Mouse (Mus musculus): ENCODE measurements at regions not wholly inside any gene's neighbourhood (a gene's known extent, or its start where the extent isn't known, plus 50 kb on each side); places are given as distances from the start of the nearest gene placed in this dataset.

GRCm38 (mm10) chr2:159039916-159040315 is 245.3 kb downstream of the Dhx35 start:
- no peak for TF ChIP-seq CTCF (IDR thresholded peaks at IDR 0.05; ENCODE audit: low read depth, low read length)
- no peak for TF ChIP-seq GATA1 (IDR thresholded peaks at IDR 0.05; ENCODE audit: borderline replicate concordance, low read length)
- no peak for TF ChIP-seq POLR2AphosphoS5 (IDR thresholded peaks at IDR 0.05; ENCODE audit: insufficient replicate concordance, low read depth, low read length)
- TF ChIP-seq TAL1 (conservative IDR thresholded peaks at IDR 0.05; ENCODE audit: low read depth, low read length) = no peak
- TF ChIP-seq GATA2 (IDR thresholded peaks at IDR 0.05; ENCODE audit: borderline replicate concordance, low read depth, low read length) = no peak

Data from G1E (cell line).